Mouse (Mus musculus) kidney, adult 2 months (tissue): Measurements from ENCODE around the gene Frem1. TPM values are rescaled to one million over a fixed set of nuclear protein-coding genes. Genes with fewer than 3 reads are reported as not detected.

Experiments
- DNase-seq: peaks from one replicate; pipeline ENCODE4 v3.0.0; 2021
- H3K27ac ChIP-seq: fragments of 200-500 bp; 2 replicates; pipeline ENCODE4 v1.5.1; 2012; ENCODE audit warnings: low read depth, low read length, control low read depth, inconsistent platforms; ENCODE audit not compliant: insufficient read depth
- H3K27me3 ChIP-seq: fragments of 200-500 bp; replicated peaks from 2 replicates; pipeline ENCODE4 v1.6.1; 2012; ENCODE audit warnings: mild to moderate bottlenecking, moderate library complexity, low read length, inconsistent platforms; ENCODE audit not compliant: control insufficient read depth, insufficient read depth
- H3K36me3 ChIP-seq: fragments of 200-500 bp; 2 replicates; pipeline ENCODE4 v1.6.1; 2012; ENCODE audit warnings: mild to moderate bottlenecking, moderate library complexity, low read length, inconsistent platforms; ENCODE audit not compliant: control insufficient read depth, insufficient read depth
- H3K4me1 ChIP-seq: fragments of 200-500 bp; 2 replicates; pipeline ENCODE4 v1.6.1; 2011; ENCODE audit warnings: low read length; ENCODE audit not compliant: control insufficient read depth, insufficient read depth
- H3K4me3 ChIP-seq: fragments of 200-500 bp; 2 replicates; pipeline ENCODE4 v1.5.1; 2011; ENCODE audit warnings: mild to moderate bottlenecking, low read depth, low read length, control low read depth; ENCODE audit not compliant: insufficient read depth
- CTCF ChIP-seq: fragments of 200-500 bp; conservative IDR thresholded peaks from 2 replicates; pipeline ENCODE4 v1.5.1; 2011; ENCODE audit warnings: low read depth, mild to moderate bottlenecking, control low read depth, low read length, moderate library complexity, mixed read lengths; ENCODE audit not compliant: insufficient read depth, insufficient read length
- POLR2A ChIP-seq: fragments of 200-500 bp; IDR thresholded peaks from one replicate; pipeline ENCODE4 v1.6.1; 2011; ENCODE audit warnings: low read depth, low read length, control low read depth
- WGBS: fragments of 180-500 bp; shearing (Covaris S2); methylation state at CpG from one replicate; pipeline ENCODE4 v1.1.7; 2018; 5-methylcytosine and 5-hydroxymethylcytosine counted together
- polyA plus RNA-seq: library from polyadenylated mRNA; depleted of rRNA; stranded (reverse); fragments of >200 nt; gene quantifications from 2 replicates; pipeline ENCODE4 v1.2.3, GENCODE M21; 2012

The Frem1 gene
- polyA plus RNA-seq, 1 experiment: 4.6 TPM

DNA sequence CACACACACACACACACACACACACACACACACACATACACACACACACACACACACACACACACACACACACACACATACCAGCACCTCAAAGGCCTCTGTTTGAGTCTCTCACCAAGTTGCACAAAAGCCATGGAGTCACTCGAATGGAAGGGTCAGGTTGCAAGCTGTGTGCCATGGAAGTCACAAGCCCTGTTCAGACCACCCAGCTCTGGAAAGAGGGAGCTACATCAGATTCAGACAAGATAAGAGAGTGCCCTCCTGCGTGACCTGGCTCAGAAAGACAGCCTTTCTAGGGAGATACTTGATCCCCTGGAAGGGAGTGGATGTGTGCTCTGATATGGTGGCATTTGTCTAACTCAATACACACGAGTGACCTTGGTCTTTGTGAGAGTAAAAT is 2.9 kb downstream of the Frem1 start:
- no peak for TF ChIP-seq POLR2A
- TF ChIP-seq CTCF: no peak
- Histone ChIP-seq H3K4me3 (no peak overlapping the region), H3K4me1 (no peaks in the 10 kb centered on the region), H3K27me3 (no peaks in the 10 kb centered on the region), H3K36me3 (no peaks in the 10 kb centered on the region), H3K27ac (no peak overlapping the region)
- 71% methylated on average over 3 of the region's 3 CpGs for WGBS
- DNase-seq: no peak

GRCm38 (mm10) chr4:83048561-83048960 is 3.6 kb downstream of the Frem1 start:
- H3K27me3 ChIP-seq: no peaks in the 10 kb centered on the region
- H3K4me3 ChIP-seq: no peak overlapping the region
- no peak for TF ChIP-seq POLR2A
- TF ChIP-seq CTCF: no peak
- H3K27ac ChIP-seq: no peak overlapping the region
- H3K4me1 ChIP-seq: no peaks in the 10 kb centered on the region
- 54% methylated on average over 2 of the region's 2 CpGs for WGBS
- DNase-seq: no peak
- H3K36me3 ChIP-seq: no peaks in the 10 kb centered on the region

- DNase-seq: no peak
- TF ChIP-seq CTCF: no peak
- TF ChIP-seq POLR2A: no peak
- Histone ChIP-seq H3K4me3 (no peak overlapping the region), H3K4me1 (no peaks in the 10 kb centered on the region), H3K36me3 (no peaks in the 10 kb centered on the region), H3K27me3 (no peaks in the 10 kb centered on the region), H3K27ac (no peak overlapping the region)
- 44% methylated on average over 2 of the region's 2 CpGs for WGBS
These were observed 5.3 kb downstream of the Frem1 start for GRCm38 (mm10) chr4:83046806-83047205.

DNA sequence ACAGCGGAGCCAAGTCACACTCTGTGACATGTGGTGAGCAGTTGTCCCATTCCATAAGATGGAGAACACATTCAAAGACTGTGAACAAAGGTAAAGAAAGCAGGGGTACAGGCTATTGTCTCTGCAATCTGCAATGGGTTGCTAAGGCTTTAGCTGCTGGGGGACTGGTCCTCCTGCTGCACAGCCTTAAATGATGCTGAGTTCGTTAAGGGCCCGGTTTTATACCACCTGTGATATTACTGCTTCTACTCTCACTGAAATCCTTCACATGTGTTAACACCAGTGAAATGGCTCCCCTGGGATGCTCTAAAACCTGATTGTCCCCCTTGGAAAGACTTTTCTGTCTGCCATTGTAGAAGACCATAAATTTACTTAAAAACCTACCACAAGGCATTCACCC is 6.1 kb downstream of the Frem1 start:
- Histone ChIP-seq H3K27ac (no peak overlapping the region), H3K36me3 (no peaks in the 10 kb centered on the region), H3K27me3 (no peaks in the 10 kb centered on the region), H3K4me1 (no peaks in the 10 kb centered on the region), H3K4me3 (no peak overlapping the region)
- WGBS: 83% methylated on average over 3 of the region's 3 CpGs
- no peak for DNase-seq
- TF ChIP-seq CTCF (no peak), POLR2A (no peak)

DNA sequence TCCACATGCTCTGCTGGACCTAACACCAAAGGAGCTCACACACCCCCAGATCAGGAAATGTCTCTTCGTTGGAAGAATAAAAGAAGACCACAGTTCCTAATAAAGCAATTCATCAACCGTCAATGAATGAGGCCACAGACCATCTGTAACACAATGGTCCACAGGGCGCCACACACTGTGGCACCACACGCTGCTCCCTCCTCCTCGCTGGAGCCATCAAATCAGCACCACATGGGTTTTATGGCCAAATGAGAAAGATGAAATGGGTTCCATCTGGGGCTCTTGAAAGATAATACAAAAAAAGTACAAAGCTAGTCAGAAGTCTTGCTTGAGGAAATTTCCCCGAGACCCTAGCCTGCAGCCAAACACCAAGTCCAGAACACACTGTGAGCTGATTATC is 6.9 kb downstream of the Frem1 start:
- no peaks in the 10 kb centered on the region for H3K4me1 ChIP-seq
- no peak overlapping the region for H3K27ac ChIP-seq
- no peaks in the 10 kb centered on the region for H3K27me3 ChIP-seq
- H3K4me3 ChIP-seq: no peak overlapping the region
- no peak for TF ChIP-seq POLR2A
- no peak for TF ChIP-seq CTCF
- WGBS: 66% methylated on average over 6 of the region's 6 CpGs
- DNase-seq: no peak
- H3K36me3 ChIP-seq: no peaks in the 10 kb centered on the region

DNA sequence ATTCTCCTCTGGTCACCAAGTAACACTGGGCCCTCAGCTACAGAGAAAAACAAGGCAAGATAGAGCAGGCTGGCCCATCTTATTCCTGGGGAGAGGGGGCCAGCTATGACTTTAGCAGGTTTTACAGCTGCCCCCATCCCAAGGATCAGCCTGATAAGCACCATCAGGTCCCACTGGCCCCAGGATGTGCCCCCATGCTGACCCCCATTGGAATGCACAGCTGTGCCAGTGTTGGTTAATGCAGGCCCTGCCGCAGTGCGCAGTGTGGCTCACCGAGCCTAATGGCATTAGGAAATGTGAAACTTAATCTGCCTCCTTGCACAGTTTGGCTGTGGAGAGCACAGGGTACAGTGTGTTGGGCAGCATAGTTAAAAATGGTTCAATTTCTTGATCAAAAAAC is 11.4 kb downstream of the Frem1 start:
- Histone ChIP-seq H3K36me3 (no peaks in the 10 kb centered on the region), H3K27me3 (no peaks in the 10 kb centered on the region), H3K27ac (no peak overlapping the region), H3K4me3 (no peak overlapping the region), H3K4me1 (no peaks in the 10 kb centered on the region)
- no peak for TF ChIP-seq CTCF
- WGBS: 46% methylated on average over 3 of the region's 3 CpGs
- DNase-seq: no peak

DNA sequence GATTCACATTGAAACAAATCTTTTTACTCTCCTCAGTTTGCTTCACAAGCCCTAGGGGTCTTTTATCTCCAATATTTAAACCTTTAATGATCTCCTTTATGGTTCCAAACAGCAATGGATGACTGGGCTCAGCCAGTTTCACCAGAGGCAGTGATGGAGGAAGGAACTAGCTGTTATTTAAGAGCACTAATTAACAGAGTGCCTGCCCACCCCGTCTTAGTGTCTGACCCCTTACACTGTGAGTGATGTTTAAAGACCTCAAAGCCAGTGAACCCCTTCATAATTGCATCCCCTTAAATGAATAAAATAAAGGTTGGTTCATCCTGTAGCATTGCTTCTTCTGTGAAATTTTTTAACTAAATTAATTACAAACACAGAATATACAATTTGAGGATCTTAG is 19.4 kb downstream of the Frem1 start:
- no peak overlapping the region for H3K27ac ChIP-seq
- H3K4me1 ChIP-seq: no peaks in the 10 kb centered on the region
- TF ChIP-seq CTCF: no peak
- TF ChIP-seq POLR2A: no peak
- H3K27me3 ChIP-seq: no peaks in the 10 kb centered on the region; the same call in 1 of the 2 replicates
- no peaks in the 10 kb centered on the region for H3K36me3 ChIP-seq
- WGBS: 33% methylated on average over 1 of the region's 1 CpGs
- no peak overlapping the region for H3K4me3 ChIP-seq
- no peak for DNase-seq

DNA sequence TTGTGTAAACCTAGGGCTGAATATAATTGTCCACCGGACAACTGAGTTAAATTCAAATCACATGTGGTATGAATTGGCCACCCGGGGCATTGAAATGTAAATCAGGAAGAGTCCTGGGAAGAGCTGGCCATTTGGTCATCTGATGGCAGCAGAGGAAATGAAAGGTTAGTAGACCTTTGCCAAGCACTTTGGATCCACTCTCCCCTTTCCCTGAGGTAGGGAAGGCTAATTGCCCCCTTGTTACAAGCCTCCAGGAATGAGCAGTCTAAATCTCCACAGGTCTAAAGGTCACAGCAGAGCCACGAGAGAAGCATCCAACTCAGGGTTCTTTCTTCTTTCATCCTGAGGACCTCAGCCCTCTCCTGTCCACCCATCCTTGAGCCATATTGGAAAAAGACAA is 20.5 kb downstream of the Frem1 start:
- TF ChIP-seq POLR2A (no peak), CTCF (no peak)
- WGBS: 46% methylated on average over 3 of the region's 3 CpGs
- H3K4me3 ChIP-seq: no peak overlapping the region
- no peak overlapping the region for H3K27ac ChIP-seq
- H3K4me1 ChIP-seq: no peaks in the 10 kb centered on the region
- DNase-seq: no peak
- H3K27me3 ChIP-seq: no peaks in the 10 kb centered on the region; the same call in 1 of the 2 replicates
- H3K36me3 ChIP-seq: no peaks in the 10 kb centered on the region

- no peaks in the 10 kb centered on the region for H3K4me1 ChIP-seq
- no peaks in the 10 kb centered on the region for H3K36me3 ChIP-seq
- no peaks in the 10 kb centered on the region; the same call in 1 of the 2 replicates for H3K27me3 ChIP-seq
- no peak overlapping the region for H3K27ac ChIP-seq
- no peak for DNase-seq
- no peak overlapping the region for H3K4me3 ChIP-seq
- no peak for TF ChIP-seq POLR2A
- no peak for TF ChIP-seq CTCF
- WGBS: 78% methylated on average over 6 of the region's 6 CpGs
These were observed 22.0 kb downstream of the Frem1 start for GRCm38 (mm10) chr4:83030097-83030496.
